Mouse (Mus musculus) cerebellum, adult 9-11 months (tissue): Measurements from ENCODE around the gene Shroom4.

ENCODE experiments used
- DNase-seq: peaks from one replicate; pipeline ENCODE4 v3.0.0; 2022

Gene Shroom4

GRCm38 (mm10) chrX:6501850-6502249, 102.2 kb downstream of the Shroom4 start:
- DNase-seq, result no peak

GRCm38 (mm10) chrX:6517217-6517616, 117.6 kb downstream of the Shroom4 start:
- no peak for DNase-seq

GRCm38 (mm10) chrX:6518421-6518820, 118.8 kb downstream of the Shroom4 start:
- no peak for DNase-seq

GRCm38 (mm10) chrX:6522935-6523334, 123.3 kb downstream of the Shroom4 start:
- DNase-seq, result no peak

GRCm38 (mm10) chrX:6536636-6537035, 137.0 kb downstream of the Shroom4 start:
- DNase-seq, result no peak

GRCm38 (mm10) chrX:6537689-6538088, 138.0 kb downstream of the Shroom4 start:
- DNase-seq, result no peak

- no peak for DNase-seq
Measured at GRCm38 (mm10) chrX:6565066-6565465, 165.4 kb downstream of the Shroom4 start.

GRCm38 (mm10) chrX:6574511-6574910, 174.9 kb downstream of the Shroom4 start:
- no peak for DNase-seq

- no peak for DNase-seq
Measured at GRCm38 (mm10) chrX:6577001-6577400, 177.3 kb downstream of the Shroom4 start.

GRCm38 (mm10) chrX:6580671-6581070, 181.0 kb downstream of the Shroom4 start:
- DNase-seq, result no peak

- no peak for DNase-seq
Measured at GRCm38 (mm10) chrX:6581181-6581580, 181.5 kb downstream of the Shroom4 start.

- no peak for DNase-seq
Measured at GRCm38 (mm10) chrX:6582646-6583045, 183.0 kb downstream of the Shroom4 start.

GRCm38 (mm10) chrX:6594183-6594582, 194.5 kb downstream of the Shroom4 start:
- no peak for DNase-seq

GRCm38 (mm10) chrX:6654024-6654423, 254.4 kb downstream of the Shroom4 start:
- no peak for DNase-seq

- DNase-seq, result no peak
Measured at GRCm38 (mm10) chrX:6658820-6659324, 259.2 kb downstream of the Shroom4 start.
